Mouse (Mus musculus): ENCODE results near the gene Ppp1r13b.

The Ppp1r13b gene

GRCm38 (mm10) chr12:111827556-111827955 is 80.4 kb downstream of the Ppp1r13b start:
- no peak for DNase-seq (ENCODE audit: low spot score)

DNA sequence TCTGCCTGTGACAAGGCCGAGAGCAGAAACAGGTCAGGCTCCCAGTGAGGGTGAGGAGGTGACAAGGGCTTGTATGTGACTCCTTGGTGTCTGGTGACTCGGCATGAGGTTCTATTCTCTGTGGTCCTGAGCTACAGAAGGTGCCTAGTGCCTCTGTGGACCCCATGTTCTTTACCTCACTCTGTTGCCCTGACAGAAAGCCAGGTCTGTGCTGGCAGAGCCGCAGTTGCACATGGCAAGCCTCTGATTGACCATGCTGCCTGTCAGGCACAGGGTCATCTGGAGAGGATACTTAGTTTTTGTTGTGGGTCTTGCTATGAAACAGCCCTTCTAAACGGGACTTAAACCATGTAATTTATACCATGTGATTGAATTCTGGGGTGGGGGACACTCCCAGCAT is 86.0 kb downstream of the Ppp1r13b start:
- no peak for DNase-seq (ENCODE audit: low spot score)

- no peak for DNase-seq (ENCODE audit: low spot score)
Measured at GRCm38 (mm10) chr12:111820708-111821107, 87.2 kb downstream of the Ppp1r13b start.

- DNase-seq (ENCODE audit: low spot score) = peak; percentile 46
Measured at GRCm38 (mm10) chr12:111819936-111820335, 88.0 kb downstream of the Ppp1r13b start.

DNA sequence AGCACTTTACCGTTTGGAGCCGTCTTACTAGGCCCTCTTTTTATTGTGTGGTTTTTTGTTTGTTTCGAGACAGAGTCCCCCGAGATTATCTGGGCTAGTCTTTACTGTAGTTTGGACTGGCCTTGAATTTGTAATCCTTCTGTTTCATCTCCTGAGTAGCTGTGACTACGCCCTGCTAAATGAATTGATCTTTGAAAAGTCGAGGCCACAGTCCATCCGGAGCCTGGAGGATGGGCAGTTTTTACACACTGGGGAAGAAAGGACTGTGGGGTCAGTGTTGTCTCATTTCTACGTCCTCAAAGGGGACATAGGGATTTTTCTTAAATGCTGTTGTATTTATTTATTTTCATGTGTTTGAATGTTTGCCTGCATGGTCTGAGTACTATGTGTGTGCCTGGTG is 89.9 kb downstream of the Ppp1r13b start:
- DNase-seq (ENCODE audit: low spot score) = no peak

DNA sequence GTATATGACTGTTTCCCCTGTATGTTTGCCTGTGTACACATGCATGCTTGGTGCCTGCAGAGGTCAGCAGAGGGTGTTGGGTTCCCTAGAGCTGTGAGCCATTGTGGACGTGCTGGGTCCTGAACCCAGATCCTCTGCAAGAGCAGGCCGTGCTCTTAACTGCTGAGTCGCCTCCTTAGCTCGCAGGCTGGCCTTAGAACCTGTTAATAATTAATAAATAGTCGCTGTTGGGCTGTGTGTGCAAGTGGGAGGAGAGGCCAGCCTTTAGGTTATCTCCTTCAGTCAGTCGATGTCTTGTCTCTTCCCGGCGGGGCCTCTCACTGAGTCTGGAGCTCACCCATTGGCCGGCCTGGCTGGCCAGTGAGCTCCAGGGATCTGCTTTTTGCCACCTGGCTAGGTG is 90.9 kb downstream of the Ppp1r13b start:
- no peak for DNase-seq (ENCODE audit: low spot score)

GRCm38 (mm10) chr12:111816528-111816927 is 91.4 kb downstream of the Ppp1r13b start:
- peak; percentile 69 for DNase-seq (ENCODE audit: low spot score)

GRCm38 (mm10) chr12:111814769-111815762 is 92.8 kb downstream of the Ppp1r13b start:
- no peak for DNase-seq (ENCODE audit: low spot score)

- DNase-seq (ENCODE audit: low spot score) = peak; percentile 99
Measured at GRCm38 (mm10) chr12:111813766-111814617, 93.9 kb downstream of the Ppp1r13b start, which contains the start of the genes Xrcc3 and Zfyve21. Gene Xrcc3, minus strand, starts transcription at chr12:111813873. Gene Zfyve21, plus strand, starts transcription at chr12:111814170.

DNA sequence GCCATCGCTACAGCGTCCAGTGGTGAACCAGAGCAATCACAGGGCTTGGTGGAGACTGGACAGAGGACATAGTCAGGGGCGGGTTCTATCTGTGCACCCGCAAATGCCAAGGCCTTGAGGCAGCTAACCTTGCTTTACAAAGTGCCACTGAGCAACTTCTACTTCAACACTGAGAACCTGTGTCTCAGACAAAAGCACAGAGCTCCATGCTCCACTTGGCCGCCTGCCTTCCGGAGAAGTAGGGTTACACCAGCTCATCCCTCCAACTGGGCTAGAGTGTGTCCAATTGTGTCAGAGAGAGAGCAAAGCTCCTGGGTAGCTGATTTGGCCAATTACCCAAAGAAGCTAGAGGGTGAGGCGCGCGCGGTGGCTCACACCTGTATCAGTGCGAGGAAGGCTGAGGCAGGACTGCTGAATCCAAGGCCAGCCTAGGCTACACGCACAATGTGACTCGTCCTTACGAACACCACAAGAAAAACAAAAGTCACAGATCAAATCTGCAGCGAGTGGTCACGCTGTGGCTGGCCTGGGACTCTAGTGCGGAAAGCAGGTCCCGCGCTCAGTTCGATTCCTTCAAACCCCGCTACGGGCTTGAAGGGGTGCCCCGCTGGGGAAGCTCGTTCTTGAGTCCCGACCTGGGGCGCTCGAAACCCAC is 94.7 kb downstream of the Ppp1r13b start:
- DNase-seq (ENCODE audit: low spot score) = no peak

DNA sequence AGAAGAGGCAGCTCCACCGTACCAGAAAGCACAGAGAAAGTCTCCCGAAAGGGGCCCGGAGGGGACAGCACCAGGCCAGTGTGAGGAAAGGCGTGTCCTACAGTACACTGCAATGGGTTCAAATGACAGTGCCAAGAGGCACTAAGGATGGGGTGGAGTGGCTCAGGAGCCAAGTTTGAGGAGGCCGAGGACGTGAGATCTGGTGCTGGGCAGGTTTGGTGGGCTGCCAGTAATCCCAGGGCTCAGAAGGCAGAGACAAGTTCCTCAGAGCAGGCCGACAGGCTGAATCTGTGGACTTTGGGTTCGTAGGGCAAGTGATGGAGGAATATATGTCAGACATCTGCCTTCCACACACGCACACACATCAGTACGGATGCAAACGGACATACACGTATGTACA is 95.3 kb downstream of the Ppp1r13b start:
- no peak for DNase-seq (ENCODE audit: low spot score)

GRCm38 (mm10) chr12:111812075-111812474 is 95.8 kb downstream of the Ppp1r13b start:
- DNase-seq (ENCODE audit: low spot score) = no peak

- DNase-seq (ENCODE audit: low spot score) = peak; percentile 72
Measured at GRCm38 (mm10) chr12:111809762-111810161, 98.1 kb downstream of the Ppp1r13b start.

- DNase-seq (ENCODE audit: low spot score) = no peak
Measured at GRCm38 (mm10) chr12:111808775-111809174, 99.1 kb downstream of the Ppp1r13b start.

- no peak for DNase-seq (ENCODE audit: low spot score)
Measured at GRCm38 (mm10) chr12:111803538-111803937, 104.4 kb downstream of the Ppp1r13b start.

- no peak for DNase-seq (ENCODE audit: low spot score)
Measured at GRCm38 (mm10) chr12:111800459-111801183, 107.3 kb downstream of the Ppp1r13b start.

DNA sequence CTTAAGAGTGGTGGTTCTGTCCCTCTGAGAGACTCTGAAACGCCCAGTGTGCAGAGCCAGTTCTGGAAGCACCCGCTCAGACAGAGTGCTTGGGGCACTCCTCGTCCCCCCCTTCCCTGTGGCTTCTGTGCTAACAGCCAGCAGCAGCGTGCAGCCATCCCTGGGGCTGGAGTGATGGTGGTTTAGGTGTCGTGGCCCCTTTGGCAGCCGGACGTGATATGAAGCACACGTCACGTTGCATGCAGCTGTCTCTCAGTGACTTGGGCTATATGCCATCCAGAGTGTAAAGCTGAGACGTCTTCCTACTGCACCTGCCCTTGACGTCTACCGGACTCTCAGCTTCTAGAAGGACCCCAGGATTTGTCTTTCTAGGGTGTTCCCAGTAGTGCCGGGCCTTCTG is 109.4 kb downstream of the Ppp1r13b start:
- no peak for DNase-seq (ENCODE audit: low spot score)

DNA sequence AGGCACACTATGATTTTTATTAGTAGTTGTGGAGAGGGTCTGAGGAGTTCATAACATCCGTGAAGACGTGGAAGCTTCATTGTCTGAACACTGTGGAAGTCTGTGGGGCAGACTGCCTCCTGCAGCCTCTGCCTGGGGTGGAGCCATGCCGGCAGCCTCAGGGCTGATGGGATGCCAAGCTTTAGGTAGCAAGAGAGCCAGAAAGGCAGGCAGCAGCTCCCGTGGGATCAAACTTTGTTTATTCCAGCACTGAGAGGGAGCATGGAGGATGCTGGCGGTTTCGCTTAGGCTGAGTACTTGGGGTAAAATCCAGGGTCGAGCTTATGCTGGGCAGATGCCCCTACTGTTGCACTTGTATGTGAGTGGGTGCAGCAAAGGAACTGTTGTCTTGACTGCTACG is 110.7 kb downstream of the Ppp1r13b start:
- no peak for DNase-seq (ENCODE audit: low spot score)

GRCm38 (mm10) chr12:111795180-111795895 is 112.6 kb downstream of the Ppp1r13b start:
- DNase-seq (ENCODE audit: low spot score) = no peak

- DNase-seq (ENCODE audit: low spot score) = no peak
Measured at GRCm38 (mm10) chr12:111794526-111795179, 113.3 kb downstream of the Ppp1r13b start.

All from ovary, adult 18-20 months (tissue).